In the genomic region with DNA sequence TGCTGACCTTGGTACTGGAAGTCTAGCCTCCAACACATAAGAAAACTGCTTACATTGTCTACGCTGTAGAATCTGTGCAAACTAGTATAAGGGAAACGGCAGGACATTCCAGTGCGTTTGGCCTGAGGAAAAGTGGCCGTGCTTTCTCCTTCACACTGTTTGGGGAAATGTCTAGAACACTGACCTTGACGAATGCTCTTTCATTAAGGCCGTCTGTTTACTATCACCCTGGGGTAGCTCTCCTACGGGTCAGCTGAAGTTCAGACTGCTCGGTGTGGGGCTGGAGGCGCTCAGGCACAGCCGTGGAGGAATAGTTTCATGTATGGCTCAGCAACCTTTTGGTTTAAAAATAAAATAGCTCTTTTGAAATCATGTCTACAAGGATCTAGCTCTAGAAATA, we compare ENCODE assay signal across 12 mouse cellular contexts. TPM values are rescaled to one million over a fixed set of nuclear protein-coding genes. Genes with fewer than 3 reads are reported as not detected.
DNase-seq lines count a peak whose midpoint lies in the region; ATAC-seq and TF ChIP-seq lines count a peak whose summit lies in the region.
"Had no signal": no experiment of that assay in that cellular context is flagged by ENCODE, and none has a peak within 500 bp of the region (broad histone marks: within the 10 kb centered on the region; RNA-seq: fewer than 3 reads in every experiment).

No protein-coding gene starts in this region.

- H3K4me3 ChIP-seq in heart, embryonic 15.5 days: no peak overlapping the region
- no peak overlapping the region for H3K4me3 ChIP-seq in heart, adult 2 months
- H3K4me3 ChIP-seq in midbrain, embryonic 10.5 days: no peak overlapping the region
- no peak overlapping the region for H3K4me3 ChIP-seq in forebrain, embryonic 12.5 days (replicated peaks)
- H3K4me3 ChIP-seq: erythroblast, embryonic 14.5 days had no signal

- TF ChIP-seq CTCF in heart, adult 2 months (IDR thresholded peaks at IDR 0.05): no peak

- no peak for TF ChIP-seq EP300 in heart, adult 2 months (IDR thresholded peaks at IDR 0.05; ENCODE audit: insufficient read depth, low read depth, low read length)

- H3K9ac ChIP-seq in heart, embryonic 15.5 days: no peak overlapping the region
- H3K9ac ChIP-seq in heart, adult 2 months (ENCODE audit: low read depth, low read length): no peak overlapping the region
- no peak overlapping the region for H3K9ac ChIP-seq in forebrain, embryonic 12.5 days

- no peaks in the 10 kb centered on the region for H3K79me2 ChIP-seq in heart, adult 2 months (replicated peaks; ENCODE audit: control insufficient read depth, insufficient read depth, low read length)

- H3K9me3 ChIP-seq in heart, embryonic 15.5 days (replicated peaks): no peaks in the 10 kb centered on the region
- H3K9me3 ChIP-seq in midbrain, embryonic 10.5 days (replicated peaks): no peaks in the 10 kb centered on the region
- no peaks in the 10 kb centered on the region for H3K9me3 ChIP-seq in forebrain, embryonic 12.5 days

- WGBS in heart, embryonic 15.5 days: 23% methylated on average over 10 of the region's 10 CpGs
- 47% methylated on average over 10 of the region's 10 CpGs for WGBS in heart, adult 2 months
- WGBS in midbrain, embryonic 10.5 days: 70% methylated on average over 10 of the region's 10 CpGs
- 74% methylated on average over 10 of the region's 10 CpGs for WGBS in forebrain, embryonic 12.5 days

- H3K4me2 ChIP-seq in heart, embryonic 15.5 days: peak overlapping the region; percentile 17; the same call in 1 of the 2 replicates
- H3K4me2 ChIP-seq in forebrain, embryonic 12.5 days: no peak overlapping the region

- peak overlapping the region; percentile 63 for H3K27ac ChIP-seq in heart, embryonic 15.5 days
- H3K27ac ChIP-seq in heart, adult 2 months: no peak overlapping the region
- H3K27ac ChIP-seq in midbrain, embryonic 10.5 days (replicated peaks): no peak overlapping the region
- H3K27ac ChIP-seq in forebrain, embryonic 12.5 days: no peak overlapping the region

- intact Hi-C loops in heart, adult 2 months (cut with DNase I): no loop called here
- intact Hi-C loops in left cerebral cortex, postnatal 25 days (cut with DNase I): no loop called here

- no peak for TF ChIP-seq POLR2A in heart, adult 2 months (IDR thresholded peaks at IDR 0.05; ENCODE audit: insufficient read depth, low read depth, low read length)

- 0 out of 2 replicates have a peak, but pooled peaks have one; percentile 69 for ATAC-seq in heart, embryonic 15.5 days (replicated peaks; ENCODE audit: insufficient number of reproducible peaks, insufficient read depth, low FRiP score, low read depth)
- no peak for ATAC-seq in forebrain, embryonic 12.5 days (ENCODE audit: low FRiP score)

- no peaks in the 10 kb centered on the region for H3K36me3 ChIP-seq in heart, embryonic 15.5 days
- no peaks in the 10 kb centered on the region for H3K36me3 ChIP-seq in heart, adult 2 months (ENCODE audit: control insufficient read depth, insufficient read depth, low read length)
- no peaks in the 10 kb centered on the region for H3K36me3 ChIP-seq in midbrain, embryonic 10.5 days
- H3K36me3 ChIP-seq in forebrain, embryonic 12.5 days (replicated peaks): no peaks in the 10 kb centered on the region

- no peak for DNase-seq in heart, adult 2 months
- DNase-seq in ZHBTc4 (ENCODE audit: low read depth, low spot score): peak; percentile 35
- peak; percentile 65 for DNase-seq in kidney, adult 11 months
- peak; percentile 12 to 49 for DNase-seq in kidney, postnatal 4 days
- no peak for DNase-seq in left cerebral cortex, postnatal 25 days (ENCODE audit: low spot score in 2 of 2)
- DNase-seq in midbrain, embryonic 10.5 days (ENCODE audit: low spot score): no peak
- DNase-seq: cerebellum, postnatal 10 days; lung, postnatal 4 days; thymus, postnatal 14 days had no signal

- no peaks in the 10 kb centered on the region for H3K27me3 ChIP-seq in heart, embryonic 15.5 days
- no peaks in the 10 kb centered on the region for H3K27me3 ChIP-seq in heart, adult 2 months (ENCODE audit: control insufficient read depth, insufficient read depth, low read length)
- H3K27me3 ChIP-seq in midbrain, embryonic 10.5 days (ENCODE audit: low read depth, poor library complexity, severe bottlenecking): 0 out of 2 replicates have a peak, but pooled peaks cover 1% of the 10 kb centered on the region
- H3K27me3 ChIP-seq in forebrain, embryonic 12.5 days: peaks cover 6% of the 10 kb centered on the region; the same call in 1 of the 2 replicates

- peaks cover 11% of the 10 kb centered on the region for H3K4me1 ChIP-seq in heart, embryonic 15.5 days (replicated peaks)
- no peaks in the 10 kb centered on the region; the same call in 1 of the 2 replicates for H3K4me1 ChIP-seq in heart, adult 2 months (ENCODE audit: control insufficient read depth, insufficient read depth, low read length)
- no peaks in the 10 kb centered on the region for H3K4me1 ChIP-seq in midbrain, embryonic 10.5 days
- no peaks in the 10 kb centered on the region for H3K4me1 ChIP-seq in forebrain, embryonic 12.5 days

RNA-seq across cellular contexts. Expression of a gene that starts 6.5 kb away (rescaled TPM):
- polyA plus RNA-seq in heart, embryonic 15.5 days (2015; fragmentation: Nextera tagmentation; extraction: Ambion mirVana): 5.9 and 7.4 TPM in 2 replicates
- total RNA-seq in heart, adult 2 months (2021): 10 to 100 TPM; 39.0 to 42.0 TPM
- 9.8 and 21.1 TPM in 2 replicates for polyA plus RNA-seq in heart, adult 2 months (2012; rRNA removed)
- 10 to 100 TPM; 40.3 to 46.4 TPM for total RNA-seq in left cerebral cortex, postnatal 25 days (2021)
- 6.9 and 7.5 TPM in 2 replicates for polyA plus RNA-seq in midbrain, embryonic 10.5 days (2016; fragmentation: Nextera tagmentation; extraction: Ambion mirVana)
- polyA plus RNA-seq in forebrain, embryonic 12.5 days (2016; fragmentation: Nextera tagmentation; extraction: Ambion mirVana): 8.6 and 9.5 TPM in 2 replicates

Comparison
In these comparisons a context has a peak if more than half of its experiments do, and no peak if none do; other contexts are left out.
1. DNase-seq: peak in ZHBTc4 (single experiment), kidney, adult 11 months (single experiment) and kidney, postnatal 4 days (2 of 2); none in heart, adult 2 months (0 of 2), left cerebral cortex, postnatal 25 days (0 of 2) and midbrain, embryonic 10.5 days (single experiment).